Mouse (Mus musculus) midbrain, embryonic 15.5 days (tissue): ENCODE results near the gene Fcrl5. TPM values are rescaled to one million over a fixed set of nuclear protein-coding genes. Genes with fewer than 3 reads are reported as not detected.

Experiments used
- ATAC-seq: fragments of 200-750 bp; cut with Nextera tagmentation; replicated peaks from 2 replicates; pipeline ENCODE4 v1.8.0; 2017; ENCODE audit warnings: moderate TSS enrichment
- H3K27ac ChIP-seq: fragments of 300-500 bp; sonication (generic); 2 replicates; pipeline ENCODE4 v1.5.1; 2015; ENCODE audit warnings: mild to moderate bottlenecking, inconsistent platforms
- H3K27me3 ChIP-seq: fragments of 300-500 bp; sonication (generic); replicated peaks from 2 replicates; pipeline ENCODE4 v1.6.1; 2015; ENCODE audit warnings: inconsistent platforms
- H3K36me3 ChIP-seq: fragments of 300-500 bp; sonication (generic); replicated peaks from 2 replicates; pipeline ENCODE4 v1.6.1; 2015; ENCODE audit warnings: inconsistent platforms
- H3K4me1 ChIP-seq: fragments of 300-500 bp; sonication (generic); 2 replicates; pipeline ENCODE4 v1.6.1; 2015; ENCODE audit warnings: inconsistent platforms
- H3K4me2 ChIP-seq: fragments of 300-500 bp; sonication (generic); 2 replicates; pipeline ENCODE4 v1.6.1; 2015; ENCODE audit warnings: inconsistent platforms, mild to moderate bottlenecking, moderate library complexity
- H3K4me3 ChIP-seq: fragments of 300-500 bp; sonication (generic); 2 replicates; pipeline ENCODE4 v1.5.1; 2015; ENCODE audit warnings: mild to moderate bottlenecking, inconsistent platforms
- H3K9ac ChIP-seq: fragments of 300-500 bp; sonication (generic); 2 replicates; pipeline ENCODE4 v1.6.1; 2015; ENCODE audit warnings: mild to moderate bottlenecking, inconsistent platforms
- H3K9me3 ChIP-seq: fragments of 300-500 bp; sonication (generic); 2 replicates; pipeline ENCODE4 v1.6.1; 2016; ENCODE audit warnings: inconsistent platforms
- WGBS: fragments of 180-500 bp; shearing (Covaris S2); methylation state at CpG from one replicate; pipeline ENCODE4 v1.1.7; 2015; ENCODE audit warnings: mixed read lengths; 5-methylcytosine and 5-hydroxymethylcytosine counted together
- polyA plus RNA-seq: library from polyadenylated mRNA; unstranded; fragments of >200 nt; fragmentation: Nextera tagmentation; extraction: Ambion mirVana; gene quantifications from 2 replicates; pipeline ENCODE4 v1.2.1, GENCODE M21; 2015

Gene Fcrl5
- polyA plus RNA-seq, 1 experiment from 2014 or later, result not detected

GRCm38 (mm10) chr3:87523701-87524100 lies 88.1 kb downstream of the Fcrl5 start:
- Histone ChIP-seq H3K4me1 (peaks cover 18% of the 10 kb centered on the region), H3K27ac (no peak overlapping the region), H3K4me2 (no peak overlapping the region), H3K36me3 (peaks cover 1% of the 10 kb centered on the region; the same call in 1 of the 2 replicates), H3K9ac (no peak overlapping the region), H3K4me3 (no peak overlapping the region), H3K27me3 (no peaks in the 10 kb centered on the region), H3K9me3 (no peaks in the 10 kb centered on the region)
- ATAC-seq, result no peak
- 93% methylated on average over 9 of the region's 9 CpGs for WGBS

GRCm38 (mm10) chr3:87525043-87525836 lies 89.7 kb downstream of the Fcrl5 start, which contains the start of gene Etv3:
Gene Etv3, plus strand, starts transcription at chr3:87525407.
- WGBS, result 4% methylated on average over 64 of the region's 64 CpGs
- Histone ChIP-seq H3K4me3 (peak within 1 kb of the TSS; percentile 92), H3K27me3 (no peaks in the 10 kb centered on the region), H3K4me1 (peaks cover 18% of the 10 kb centered on the region), H3K36me3 (peaks cover 9% of the 10 kb centered on the region; the same call in 1 of the 2 replicates), H3K27ac (peak within 1 kb of the TSS; percentile 92), H3K9ac (peak within 1 kb of the TSS; percentile 99), H3K4me2 (peak within 1 kb of the TSS; percentile 80), H3K9me3 (no peaks in the 10 kb centered on the region)
- peak; percentile 99 for ATAC-seq

GRCm38 (mm10) chr3:87525837-87526570 lies 90.4 kb downstream of the Fcrl5 start:
- Histone ChIP-seq H3K4me1 (peaks cover 18% of the 10 kb centered on the region), H3K27me3 (no peaks in the 10 kb centered on the region), H3K4me3 (peak overlapping the region; percentile 92), H3K4me2 (peak overlapping the region; percentile 80), H3K36me3 (peaks cover 9% of the 10 kb centered on the region; the same call in 1 of the 2 replicates), H3K9ac (peak overlapping the region; percentile 99), H3K27ac (peak overlapping the region; percentile 92), H3K9me3 (no peaks in the 10 kb centered on the region)
- peak; percentile 74 for ATAC-seq
- 8% methylated on average over 27 of the region's 27 CpGs for WGBS

- 92% methylated on average over 12 of the region's 12 CpGs for WGBS
- H3K36me3 ChIP-seq, result peaks cover 15% of the 10 kb centered on the region; the same call in 1 of the 2 replicates
- ATAC-seq, result no peak
- H3K27ac ChIP-seq, result no peak overlapping the region
- no peaks in the 10 kb centered on the region for H3K27me3 ChIP-seq
- peaks cover 18% of the 10 kb centered on the region for H3K4me1 ChIP-seq
- H3K9ac ChIP-seq, result no peak overlapping the region
- H3K9me3 ChIP-seq, result no peaks in the 10 kb centered on the region
- no peak overlapping the region for H3K4me3 ChIP-seq
- H3K4me2 ChIP-seq, result no peak overlapping the region
These were observed 91.6 kb downstream of the Fcrl5 start for GRCm38 (mm10) chr3:87527139-87527538.

DNA sequence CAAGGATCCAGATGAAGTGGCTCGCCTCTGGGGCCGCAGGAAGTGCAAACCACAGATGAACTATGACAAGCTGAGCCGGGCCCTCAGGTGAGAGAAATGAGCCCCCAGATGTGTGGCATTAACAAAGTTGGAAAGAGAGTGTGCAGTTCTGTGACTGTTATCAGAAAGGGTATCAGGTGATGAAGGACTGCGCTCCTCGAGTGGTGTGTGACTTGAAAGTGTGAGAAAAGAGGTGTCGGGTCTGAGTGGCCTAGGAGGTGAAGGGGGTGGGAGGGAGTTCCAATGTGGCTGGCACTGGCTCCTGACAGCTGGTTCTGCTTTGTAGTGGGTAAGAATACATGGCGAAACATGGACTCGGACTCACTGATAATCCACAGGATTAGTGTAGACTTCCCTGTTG lies 92.4 kb downstream of the Fcrl5 start:
- peaks cover 22% of the 10 kb centered on the region for H3K36me3 ChIP-seq
- WGBS, result 93% methylated on average over 8 of the region's 8 CpGs
- no peak for ATAC-seq

GRCm38 (mm10) chr3:87528841-87529240 lies 93.3 kb downstream of the Fcrl5 start:
- no peak overlapping the region for H3K4me2 ChIP-seq
- H3K9me3 ChIP-seq, result no peaks in the 10 kb centered on the region
- H3K9ac ChIP-seq, result no peak overlapping the region
- WGBS, result 95% methylated on average over 8 of the region's 8 CpGs
- H3K4me3 ChIP-seq, result no peak overlapping the region
- H3K4me1 ChIP-seq, result peaks cover 18% of the 10 kb centered on the region
- peaks cover 24% of the 10 kb centered on the region for H3K36me3 ChIP-seq
- no peak for ATAC-seq
- no peak overlapping the region for H3K27ac ChIP-seq
- H3K27me3 ChIP-seq, result no peaks in the 10 kb centered on the region

More for the DNA sequence above, 92.4 kb downstream of the Fcrl5 start:
- Histone ChIP-seq H3K27me3 (no peaks in the 10 kb centered on the region), H3K4me2 (no peak overlapping the region), H3K27ac (no peak overlapping the region), H3K9me3 (no peaks in the 10 kb centered on the region), H3K9ac (no peak overlapping the region), H3K4me1 (peaks cover 18% of the 10 kb centered on the region), H3K4me3 (no peak overlapping the region)

DNA sequence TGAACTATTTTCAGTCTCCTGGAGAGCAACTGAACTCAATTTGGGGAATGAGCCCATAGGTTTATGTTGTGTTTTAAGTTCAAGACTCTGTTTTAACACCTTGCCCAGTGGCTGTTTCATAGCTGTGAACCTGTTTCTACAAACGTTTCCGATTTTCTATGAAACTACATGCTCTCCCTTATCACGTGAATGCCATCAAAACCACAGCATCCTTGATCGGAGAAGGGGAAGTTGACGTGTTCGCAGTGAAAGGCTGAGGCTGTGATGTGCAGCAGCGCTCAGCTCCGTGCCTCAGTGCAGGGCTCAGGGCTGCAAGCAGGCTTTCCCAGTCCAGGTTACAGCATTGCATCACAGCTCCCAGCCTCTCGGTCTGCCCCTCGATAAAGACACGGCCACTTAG lies 94.0 kb downstream of the Fcrl5 start:
- Histone ChIP-seq H3K9ac (no peak overlapping the region), H3K27me3 (no peaks in the 10 kb centered on the region), H3K36me3 (peaks cover 24% of the 10 kb centered on the region), H3K4me3 (no peak overlapping the region), H3K4me1 (peaks cover 18% of the 10 kb centered on the region), H3K27ac (no peak overlapping the region), H3K9me3 (no peaks in the 10 kb centered on the region), H3K4me2 (no peak overlapping the region)
- WGBS, result 97% methylated on average over 11 of the region's 11 CpGs
- ATAC-seq, result no peak

DNA sequence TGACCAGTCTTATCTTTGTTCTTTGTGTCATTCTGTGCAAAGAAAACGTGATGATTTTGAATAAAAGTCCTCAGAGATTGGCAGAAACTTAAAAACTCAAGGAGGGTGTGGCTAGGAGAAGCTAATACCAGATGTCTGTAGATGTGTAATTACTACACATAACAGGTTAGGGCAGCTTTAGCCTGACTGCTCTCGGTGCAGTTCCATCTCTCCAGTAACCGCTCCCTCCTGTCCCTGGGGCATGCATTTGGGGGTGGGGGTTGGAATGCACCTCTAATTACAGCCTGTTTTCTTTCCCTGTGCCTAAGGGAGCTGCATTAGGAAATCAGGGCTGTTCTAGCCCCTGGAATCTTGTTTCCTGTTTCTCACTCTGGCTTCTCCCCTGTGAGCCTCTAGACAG lies 94.7 kb downstream of the Fcrl5 start:
- Histone ChIP-seq H3K27ac (no peak overlapping the region), H3K36me3 (peaks cover 30% of the 10 kb centered on the region), H3K4me1 (peaks cover 14% of the 10 kb centered on the region), H3K9ac (no peak overlapping the region), H3K27me3 (no peaks in the 10 kb centered on the region), H3K4me3 (no peak overlapping the region), H3K4me2 (no peak overlapping the region), H3K9me3 (no peaks in the 10 kb centered on the region)
- WGBS, result 90% methylated on average over 3 of the region's 3 CpGs
- no peak for ATAC-seq

DNA sequence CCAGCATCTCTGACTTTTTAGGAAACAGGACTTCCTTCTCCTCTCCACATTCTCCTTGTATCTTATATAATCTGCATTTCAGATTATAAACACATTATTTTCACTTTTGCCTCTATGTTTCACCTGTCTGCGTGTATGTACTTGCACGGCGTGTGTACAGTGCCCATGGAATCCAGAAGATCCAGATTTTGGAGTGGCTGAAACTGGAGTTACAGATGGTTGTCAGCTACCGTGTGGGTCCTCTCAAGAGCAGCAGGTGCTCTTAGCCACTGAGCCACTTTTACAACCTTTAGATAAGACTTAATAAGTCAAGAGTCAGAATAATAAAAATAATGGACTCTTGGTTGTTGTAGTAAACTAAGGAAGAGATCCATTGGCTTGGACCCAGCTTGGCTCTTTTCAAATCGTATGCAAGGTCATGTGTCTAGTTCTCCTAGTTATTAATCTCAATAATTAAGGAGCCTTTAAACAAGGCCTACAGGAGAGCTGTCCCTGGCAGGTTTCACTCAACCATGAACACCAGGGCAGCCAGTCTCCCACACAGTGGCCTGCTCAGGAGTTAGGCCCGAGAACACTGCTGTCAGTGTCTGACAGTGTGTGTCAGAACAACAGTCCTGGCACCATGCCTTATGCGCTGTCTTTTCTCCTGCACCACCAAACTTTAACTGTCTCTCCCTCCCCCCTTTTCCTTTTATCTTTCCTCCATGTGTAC lies 98.2 kb downstream of the Fcrl5 start:
- no peaks in the 10 kb centered on the region for H3K27me3 ChIP-seq
- H3K36me3 ChIP-seq, result peaks cover 53% of the 10 kb centered on the region
- H3K9ac ChIP-seq, result no peak overlapping the region
- no peak overlapping the region for H3K4me3 ChIP-seq
- no peak for ATAC-seq
- WGBS, result 95% methylated on average over 7 of the region's 7 CpGs
- no peaks in the 10 kb centered on the region for H3K9me3 ChIP-seq
- no peak overlapping the region for H3K27ac ChIP-seq
- H3K4me1 ChIP-seq, result no peaks in the 10 kb centered on the region
- no peak overlapping the region for H3K4me2 ChIP-seq

DNA sequence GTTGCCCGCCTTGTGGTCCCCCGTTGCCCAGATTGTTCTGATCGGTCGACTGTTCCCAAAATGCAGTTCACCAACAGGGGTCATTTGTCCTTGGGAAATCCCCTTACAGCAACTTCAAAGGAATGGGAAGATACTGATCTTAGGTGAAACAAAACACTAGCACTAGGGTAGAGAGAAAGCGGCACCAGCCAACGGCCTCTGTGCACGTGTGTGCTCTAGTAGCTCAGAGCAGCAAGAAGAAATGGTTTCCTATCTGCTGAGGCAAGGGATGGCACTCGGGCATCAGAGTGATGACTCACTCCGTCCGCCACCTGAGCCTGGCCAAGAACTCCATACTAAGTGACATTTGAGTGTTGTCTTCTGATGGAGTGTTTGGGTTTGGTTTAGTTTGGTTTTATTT lies 102.5 kb downstream of the Fcrl5 start:
- no peaks in the 10 kb centered on the region for H3K9me3 ChIP-seq
- H3K4me3 ChIP-seq, result no peak overlapping the region
- H3K4me2 ChIP-seq, result no peak overlapping the region
- H3K4me1 ChIP-seq, result peaks cover 8% of the 10 kb centered on the region; the same call in 1 of the 2 replicates
- 90% methylated on average over 10 of the region's 10 CpGs for WGBS
- ATAC-seq, result no peak
- H3K27ac ChIP-seq, result no peak overlapping the region
- H3K27me3 ChIP-seq, result no peaks in the 10 kb centered on the region
- H3K36me3 ChIP-seq, result peaks cover 36% of the 10 kb centered on the region
- no peak overlapping the region for H3K9ac ChIP-seq

- Histone ChIP-seq H3K4me1 (peaks cover 8% of the 10 kb centered on the region; the same call in 1 of the 2 replicates), H3K27me3 (no peaks in the 10 kb centered on the region), H3K9ac (no peak overlapping the region), H3K27ac (no peak overlapping the region), H3K4me3 (no peak overlapping the region), H3K4me2 (no peak overlapping the region), H3K9me3 (no peaks in the 10 kb centered on the region), H3K36me3 (peaks cover 28% of the 10 kb centered on the region)
- ATAC-seq, result no peak
- WGBS, result 68% methylated on average over 11 of the region's 11 CpGs
These were observed 104.6 kb downstream of the Fcrl5 start for GRCm38 (mm10) chr3:87540028-87540675.
